Mouse (Mus musculus): ENCODE data around the gene Espn.

Gene Espn

GRCm38 (mm10) chr4:152097911-152098799 is 54.0 kb downstream of the Espn start:
- no peak for DNase-seq (ENCODE audit: low read depth)

GRCm38 (mm10) chr4:152096927-152097326 is 55.2 kb downstream of the Espn start:
- DNase-seq (ENCODE audit: low read depth) = no peak

GRCm38 (mm10) chr4:152095937-152096910 is 55.9 kb downstream of the Espn start:
- DNase-seq (ENCODE audit: low read depth) = no peak

GRCm38 (mm10) chr4:152094233-152094632 is 57.9 kb downstream of the Espn start:
- DNase-seq (ENCODE audit: low read depth) = no peak

- DNase-seq (ENCODE audit: low read depth) = no peak
Measured at GRCm38 (mm10) chr4:152092751-152093293, 59.3 kb downstream of the Espn start.

- DNase-seq (ENCODE audit: low read depth) = no peak
Measured at GRCm38 (mm10) chr4:152090191-152090590, 62.0 kb downstream of the Espn start.

- no peak for DNase-seq (ENCODE audit: low read depth)
Measured at GRCm38 (mm10) chr4:152088556-152089120, 63.5 kb downstream of the Espn start.

GRCm38 (mm10) chr4:152088133-152088532 is 64.0 kb downstream of the Espn start:
- DNase-seq (ENCODE audit: low read depth) = no peak

GRCm38 (mm10) chr4:152087211-152088081 is 64.7 kb downstream of the Espn start:
- no peak for DNase-seq (ENCODE audit: low read depth)

- DNase-seq (ENCODE audit: low read depth) = no peak
Measured at GRCm38 (mm10) chr4:152086505-152087210, 65.5 kb downstream of the Espn start.

- DNase-seq (ENCODE audit: low read depth) = no peak
Measured at GRCm38 (mm10) chr4:152084616-152085015, 67.6 kb downstream of the Espn start.

GRCm38 (mm10) chr4:152083611-152084220 is 68.5 kb downstream of the Espn start:
- peak; percentile 97 for DNase-seq (ENCODE audit: low read depth)

- DNase-seq (ENCODE audit: low read depth) = no peak
Measured at GRCm38 (mm10) chr4:152079931-152080330, 72.2 kb downstream of the Espn start.

GRCm38 (mm10) chr4:152079261-152079660 is 72.9 kb downstream of the Espn start:
- DNase-seq (ENCODE audit: low read depth) = no peak

- no peak for DNase-seq (ENCODE audit: low read depth)
Measured at GRCm38 (mm10) chr4:152078105-152078530, 74.1 kb downstream of the Espn start.

GRCm38 (mm10) chr4:152077191-152077590 is 75.0 kb downstream of the Espn start:
- DNase-seq (ENCODE audit: low read depth) = no peak

- DNase-seq (ENCODE audit: low read depth) = no peak
Measured at GRCm38 (mm10) chr4:152074548-152074947, 77.6 kb downstream of the Espn start.

- no peak for DNase-seq (ENCODE audit: low read depth)
Measured at GRCm38 (mm10) chr4:152073715-152074114, 78.5 kb downstream of the Espn start.

- no peak for DNase-seq (ENCODE audit: low read depth)
Measured at GRCm38 (mm10) chr4:152072655-152073054, 79.5 kb downstream of the Espn start.

GRCm38 (mm10) chr4:152072121-152072601 is 80.0 kb downstream of the Espn start, which contains the start of gene Plekhg5:
TSS of gene Plekhg5 (plus strand) at chr4:152072498.
- no peak for DNase-seq (ENCODE audit: low read depth)
